In the genomic region with DNA sequence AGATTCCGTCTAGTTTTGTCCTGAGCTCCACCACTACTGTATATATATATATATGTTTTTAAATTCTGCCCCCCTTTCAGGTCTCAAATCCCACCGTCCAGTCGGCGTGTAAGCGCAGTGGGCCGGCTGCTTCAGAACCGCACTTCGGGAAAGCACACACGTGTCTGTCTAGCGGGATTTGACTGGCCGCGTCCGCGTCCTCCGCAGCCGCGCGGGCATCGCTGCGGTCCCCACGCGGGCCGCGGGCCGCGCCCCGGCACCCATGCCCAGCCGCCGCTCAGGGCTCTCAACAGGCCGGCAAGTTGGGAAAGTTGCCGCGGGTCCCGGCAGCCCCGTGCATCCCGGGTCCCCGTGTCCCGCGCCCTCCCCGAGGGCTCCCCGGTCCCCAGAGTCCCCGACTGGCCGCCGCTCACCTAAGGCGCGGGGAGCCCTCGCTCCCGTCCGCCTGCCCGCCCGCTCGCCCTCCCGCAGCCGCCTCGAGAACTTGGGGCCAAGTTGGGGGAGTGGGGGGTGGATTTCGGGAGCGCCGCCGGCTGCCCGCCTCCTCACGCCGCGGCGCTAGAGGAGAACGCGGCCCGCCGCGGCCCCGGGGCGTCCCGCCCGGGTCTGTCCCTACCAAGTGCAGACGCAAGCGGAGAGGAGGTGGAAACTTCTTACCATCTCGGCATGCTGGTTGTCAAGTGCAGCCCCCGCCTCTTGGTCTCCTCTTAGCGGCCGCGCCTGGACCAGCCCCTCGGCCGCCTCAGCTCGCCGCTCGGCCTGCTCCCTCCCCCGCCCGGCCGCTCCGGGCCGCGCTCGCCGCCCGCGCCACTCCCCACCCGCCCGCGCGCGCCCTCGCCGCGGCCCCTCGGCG, we compare ENCODE assay signal across 8 mouse cellular contexts. TPM values are rescaled to one million over a fixed set of nuclear protein-coding genes. Genes with fewer than 3 reads are reported as not detected.
DNase-seq lines count a peak whose midpoint lies in the region; ATAC-seq lines count a peak whose summit lies in the region.

No protein-coding gene starts in this region.

- peak overlapping the region; percentile 58 for H3K9ac ChIP-seq in embryonic facial prominence, embryonic 15.5 days
- peak overlapping the region; percentile 67 for H3K9ac ChIP-seq in midbrain, embryonic 12.5 days (replicated peaks)

- H3K27ac ChIP-seq in embryonic facial prominence, embryonic 15.5 days (replicated peaks): peak overlapping the region; percentile 93
- H3K27ac ChIP-seq in midbrain, embryonic 12.5 days (replicated peaks): peak overlapping the region; percentile 63

- peak overlapping the region; percentile 83 for H3K4me2 ChIP-seq in embryonic facial prominence, embryonic 15.5 days (replicated peaks)
- H3K4me2 ChIP-seq in midbrain, embryonic 12.5 days (replicated peaks): peak overlapping the region; percentile 97

- H3K9me3 ChIP-seq in embryonic facial prominence, embryonic 15.5 days (replicated peaks): no peaks in the 10 kb centered on the region
- no peaks in the 10 kb centered on the region for H3K9me3 ChIP-seq in midbrain, embryonic 12.5 days

- DNase-seq in 3T3-L1 (ENCODE audit: low read depth, low spot score): peak; percentile 73
- DNase-seq in ES-CJ7 (ENCODE audit: low read depth, low spot score): peak; percentile 60
- DNase-seq in heart, postnatal 14 days: peak; percentile 55 to 68
- peak; percentile 72 to 84 for DNase-seq in kidney, postnatal 4 days
- DNase-seq in urinary bladder, postnatal 36 days (ENCODE audit: low spot score in 2 of 2): peak; percentile 27 to 59

- peaks cover 21% of the 10 kb centered on the region for H3K27me3 ChIP-seq in embryonic facial prominence, embryonic 15.5 days
- peaks cover 81% of the 10 kb centered on the region for H3K27me3 ChIP-seq in midbrain, embryonic 12.5 days

- peaks cover 14% of the 10 kb centered on the region for H3K4me1 ChIP-seq in embryonic facial prominence, embryonic 15.5 days
- H3K4me1 ChIP-seq in midbrain, embryonic 12.5 days: peaks cover 22% of the 10 kb centered on the region

- WGBS in embryonic facial prominence, embryonic 15.5 days: under 1% methylated on average over 96 of the region's 104 CpGs
- under 1% methylated on average over 96 of the region's 104 CpGs for WGBS in midbrain, embryonic 12.5 days

- no peaks in the 10 kb centered on the region for H3K36me3 ChIP-seq in embryonic facial prominence, embryonic 15.5 days
- no peaks in the 10 kb centered on the region for H3K36me3 ChIP-seq in midbrain, embryonic 12.5 days

- ATAC-seq in embryonic facial prominence, embryonic 15.5 days (ENCODE audit: insufficient number of reproducible peaks, low FRiP score, low TSS enrichment, low read depth): peak; percentile 82
- ATAC-seq in midbrain, embryonic 12.5 days (ENCODE audit: low FRiP score, low read depth): peak; percentile 84
- no peak for ATAC-seq in inflammation-experienced regulatory T-cells, adult 6 months

- H3K4me3 ChIP-seq in embryonic facial prominence, embryonic 15.5 days (replicated peaks): peak overlapping the region; percentile 64
- H3K4me3 ChIP-seq in midbrain, embryonic 12.5 days: peak overlapping the region; percentile 73

- intact Hi-C loops in heart, postnatal 14 days (cut with DNase I): no loop called here

RNA-seq across cellular contexts. Expression of a gene that starts 0.5 kb away (rescaled TPM):
- polyA plus RNA-seq in embryonic facial prominence, embryonic 15.5 days (2015; fragmentation: Nextera tagmentation; extraction: Ambion mirVana): 15.8 and 17.3 TPM in 2 replicates
- 1 to 10 TPM; 3.2 to 3.9 TPM for total RNA-seq in heart, postnatal 14 days (2021)
- 16.6 and 21.7 TPM in 2 replicates for polyA plus RNA-seq in midbrain, embryonic 12.5 days (2016; fragmentation: Nextera tagmentation; extraction: Ambion mirVana)
- polyA plus RNA-seq in inflammation-experienced regulatory T-cells, adult 6 months (2017; shearing (Covaris generic)): not detected

Comparison
In these comparisons a context has a peak if more than half of its experiments do, and no peak if none do; other contexts are left out.
1. RNA of a gene that starts 0.5 kb away (polyA plus RNA-seq): 16.6 to 21.7 TPM in midbrain, embryonic 12.5 days and 15.8 to 17.3 TPM in embryonic facial prominence, embryonic 15.5 days; not detected in inflammation-experienced regulatory T-cells, adult 6 months; every median in the first group is over 10 times any median in the second.
2. Peak in every context shown above with its lines, with median percentiles within 50 percentile points of each other: DNase-seq.